Mouse (Mus musculus) spleen, adult 2 months (tissue): ENCODE measurements around the gene Atad1.

Experiments used
- CTCF ChIP-seq: fragments of 200-500 bp; IDR thresholded peaks from 2 replicates; pipeline ENCODE4 v1.5.1; 2011; ENCODE audit warnings: mild to moderate bottlenecking, inconsistent platforms; ENCODE audit not compliant: insufficient read depth, insufficient read length, insufficient replicate concordance; ENCODE audit errors: extremely low read depth
- POLR2A ChIP-seq: fragments of 200-500 bp; IDR thresholded peaks from 2 replicates; pipeline ENCODE4 v1.6.1; 2011; ENCODE audit warnings: low read depth, low read length, inconsistent platforms

DNA sequence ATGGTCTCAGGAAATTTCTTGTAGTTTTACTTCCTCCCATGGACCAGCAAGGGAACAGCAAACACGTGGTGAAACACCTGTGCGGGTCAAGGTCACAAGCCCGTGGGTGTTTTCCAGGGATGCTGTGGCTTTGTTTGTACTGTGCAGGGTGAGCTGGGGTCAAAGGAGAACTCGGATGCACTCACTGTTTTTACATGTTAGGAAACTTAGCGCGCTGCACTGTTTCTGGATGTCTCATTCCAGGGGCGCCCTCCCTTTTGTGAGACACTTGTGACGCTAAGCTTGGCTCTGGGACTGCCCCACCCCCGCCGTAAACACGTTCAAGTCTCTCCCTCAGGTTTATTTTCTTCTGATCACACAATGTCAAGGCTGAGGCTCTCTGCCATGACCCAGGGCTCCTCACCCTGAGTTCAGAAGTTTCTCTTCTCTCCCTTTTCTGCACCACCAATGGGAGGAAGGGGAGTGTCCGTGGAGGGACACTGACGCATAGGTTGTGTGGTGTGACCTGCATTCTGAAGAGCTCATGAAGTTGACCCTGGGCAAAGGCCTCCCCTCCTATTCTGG lies 112.7 kb downstream of the Atad1 start:
- TF ChIP-seq POLR2A: no peak
- TF ChIP-seq CTCF: no peak
